Mouse (Mus musculus): ENCODE results near the gene Srpk2.
"Not testable (repeated sequence)": the region's sequence is repeated elsewhere in the genome, so short reads cannot be mapped to it uniquely, and the experiment has no call there.

The Srpk2 gene

DNA sequence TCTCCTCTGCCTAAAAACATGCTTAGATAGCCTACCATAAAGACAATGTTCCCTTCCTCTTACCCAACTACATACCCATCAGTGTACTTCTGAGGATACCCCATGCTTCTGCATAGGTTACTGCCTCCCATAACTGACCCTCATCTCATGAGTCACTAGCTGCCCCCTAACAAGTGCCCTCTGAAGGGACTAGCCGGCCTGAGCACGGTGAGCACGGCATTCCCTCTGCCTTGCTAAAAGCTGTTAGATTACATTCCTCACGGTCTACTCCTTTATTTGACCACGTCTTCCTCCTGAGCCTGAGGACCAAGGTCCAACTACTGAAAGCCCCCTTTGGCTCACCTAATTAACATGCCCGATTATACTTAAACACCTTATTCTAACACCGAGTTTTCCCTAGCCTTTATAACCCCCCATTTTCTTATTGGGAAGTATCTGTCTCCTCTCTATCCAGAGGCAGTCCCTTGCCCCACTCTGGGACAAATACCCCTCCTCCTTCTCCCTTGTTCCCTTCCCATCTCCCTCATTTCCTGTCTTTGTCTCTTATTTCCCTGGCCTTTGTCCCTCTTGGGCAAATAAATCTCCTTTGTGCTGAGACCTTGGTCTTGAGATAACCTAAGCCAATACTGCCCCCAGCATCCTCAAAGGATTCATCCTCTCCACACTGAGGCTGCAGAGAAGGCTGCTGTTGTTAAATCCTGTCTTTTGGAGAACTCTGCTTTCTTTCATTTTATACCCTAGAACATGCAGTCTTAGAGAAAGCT is 128.2 kb downstream of the Srpk2 start:
- no peak for DNase-seq

DNA sequence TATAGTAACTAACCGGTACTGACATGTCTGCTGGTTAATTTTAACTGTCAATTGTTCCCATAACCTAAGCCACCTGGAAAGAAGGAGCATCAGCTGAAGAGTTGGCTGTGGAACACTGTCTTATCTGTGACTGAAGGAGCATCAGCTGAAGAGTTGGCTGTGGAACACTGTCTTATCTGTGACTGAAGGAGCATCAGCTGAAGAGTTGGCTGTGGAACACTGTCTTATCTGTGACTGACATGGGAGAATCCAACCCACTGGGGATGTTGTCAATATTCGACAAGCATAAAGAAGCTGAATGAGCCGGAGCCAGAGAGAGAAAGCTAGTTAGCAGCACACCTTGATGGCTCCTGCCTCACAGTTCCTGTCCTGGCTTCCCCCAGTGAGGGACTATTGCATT is 131.1 kb downstream of the Srpk2 start:
- not testable (repeated sequence) for DNase-seq

DNA sequence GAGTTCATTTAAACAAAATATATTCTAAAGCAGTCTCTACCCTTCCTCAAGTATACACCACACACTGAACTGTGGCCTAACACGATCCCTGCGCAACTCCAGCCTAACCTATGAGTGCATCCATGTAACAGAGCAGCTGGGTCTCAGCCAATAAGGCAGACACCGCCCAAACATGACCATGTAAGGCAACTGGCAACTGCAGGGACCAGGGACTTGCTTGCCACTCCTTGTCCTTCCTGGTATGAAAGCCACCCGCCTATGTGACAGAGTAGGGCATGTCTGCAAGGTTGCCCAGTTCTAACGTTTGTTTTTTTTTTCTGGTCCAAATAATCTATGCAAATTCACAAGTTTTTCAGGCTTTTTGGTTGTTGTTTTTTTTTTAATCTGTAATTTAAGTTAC is 132.7 kb downstream of the Srpk2 start:
- peak; percentile 51 for DNase-seq

DNA sequence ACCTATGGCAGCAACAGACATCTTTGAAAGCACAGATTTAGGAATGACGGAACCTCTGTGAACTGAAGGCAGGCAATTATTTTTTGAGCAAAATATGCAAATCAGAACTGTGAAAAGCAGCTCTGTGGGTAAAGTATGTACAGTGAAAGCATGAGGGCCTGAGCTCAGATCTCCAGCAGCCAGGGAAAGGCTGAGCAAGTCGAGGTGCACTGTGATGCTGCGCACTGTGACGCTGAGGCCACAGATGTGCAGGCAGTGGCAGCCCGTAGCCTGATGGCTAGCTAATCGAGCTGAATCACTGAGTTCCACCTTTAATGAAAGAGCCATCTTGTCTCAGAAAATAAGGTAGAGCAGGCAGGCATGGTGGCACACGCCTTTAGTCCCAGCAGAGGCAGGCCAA is 148.7 kb downstream of the Srpk2 start:
- no peak for DNase-seq

DNA sequence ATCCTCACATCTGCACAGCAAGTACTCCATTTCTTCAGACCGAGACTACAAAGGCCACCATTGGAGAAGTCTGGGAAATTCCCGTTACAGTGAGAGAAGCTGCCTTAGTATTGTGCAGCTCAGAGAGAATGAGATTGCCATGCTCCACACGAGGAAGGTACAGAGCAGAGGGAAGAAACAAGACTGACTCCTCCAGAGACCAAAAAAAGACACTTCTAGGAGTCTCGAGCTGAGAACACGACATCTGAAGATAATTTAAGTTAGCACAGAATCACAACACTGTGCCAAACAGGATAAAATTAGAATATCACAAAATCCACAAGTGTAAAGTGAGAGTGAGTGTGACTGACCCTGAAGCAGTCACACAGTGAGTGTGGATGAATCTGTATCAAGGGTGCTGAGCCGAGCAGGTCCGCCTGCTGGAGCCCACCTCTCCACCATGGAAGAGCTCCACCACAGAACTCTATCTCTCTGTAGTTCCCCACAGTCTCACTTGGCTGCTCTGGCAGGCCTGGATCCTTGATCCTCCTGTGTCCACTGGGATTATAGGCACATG is 152.8 kb downstream of the Srpk2 start:
- DNase-seq = no peak

DNA sequence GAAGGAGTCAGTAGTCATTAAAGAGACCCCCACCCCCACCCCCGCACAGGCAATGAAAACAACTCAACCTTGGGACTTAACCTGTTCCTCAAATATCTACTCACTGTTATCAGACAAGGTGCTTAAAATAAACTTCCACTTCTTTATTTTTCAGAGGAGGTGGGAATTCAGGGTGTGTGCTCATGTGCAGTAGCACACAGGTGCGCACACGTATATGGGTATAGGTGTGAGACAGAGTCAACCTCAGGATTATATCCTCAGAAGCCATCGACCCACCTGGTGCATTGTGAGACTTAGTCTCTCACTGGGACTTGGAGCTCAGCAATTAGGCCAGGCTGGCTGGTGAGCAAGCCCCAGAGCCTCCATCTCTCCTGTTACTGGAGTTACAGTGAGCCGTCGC is 153.3 kb downstream of the Srpk2 start:
- DNase-seq = no peak

DNA sequence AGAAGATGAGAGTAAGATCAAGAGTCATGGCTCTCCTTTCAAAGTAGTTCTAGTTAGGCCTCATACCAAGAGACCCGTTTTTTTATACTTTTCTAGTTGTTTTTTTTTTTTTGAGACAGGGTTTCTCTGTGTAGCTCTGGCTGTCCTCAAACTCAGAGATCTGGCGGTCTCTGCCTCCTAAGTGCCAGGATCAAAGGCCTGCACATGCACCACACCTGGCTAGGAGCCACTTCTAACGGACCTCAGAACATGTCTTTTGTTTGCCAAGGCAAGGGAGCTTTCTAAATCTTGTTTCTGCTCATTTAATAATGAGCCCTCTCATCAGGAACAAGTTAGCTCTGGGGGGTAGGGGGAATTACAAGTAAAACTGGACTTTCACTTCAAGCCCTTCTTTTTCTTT is 159.8 kb downstream of the Srpk2 start:
- DNase-seq = no peak

DNA sequence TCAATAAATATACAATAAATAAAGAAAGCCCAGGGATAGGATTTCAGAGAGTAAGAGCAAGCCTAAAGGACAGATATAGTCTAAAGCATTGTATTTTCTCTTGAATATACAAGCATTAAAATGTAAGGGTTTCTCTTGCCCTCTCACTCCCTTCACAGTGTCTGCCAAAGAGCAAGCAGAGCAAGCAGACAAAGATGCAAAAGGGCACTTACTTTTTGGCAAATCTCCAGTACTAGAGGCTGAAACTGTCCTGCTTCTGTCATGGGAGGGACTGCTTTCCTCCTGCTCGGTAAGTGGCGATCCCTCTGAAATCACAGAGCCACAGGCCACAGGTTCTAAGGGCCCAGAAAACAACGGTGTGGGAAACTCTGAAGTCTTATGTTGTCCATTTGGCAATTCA is 160.5 kb downstream of the Srpk2 start:
- no peak for DNase-seq

DNA sequence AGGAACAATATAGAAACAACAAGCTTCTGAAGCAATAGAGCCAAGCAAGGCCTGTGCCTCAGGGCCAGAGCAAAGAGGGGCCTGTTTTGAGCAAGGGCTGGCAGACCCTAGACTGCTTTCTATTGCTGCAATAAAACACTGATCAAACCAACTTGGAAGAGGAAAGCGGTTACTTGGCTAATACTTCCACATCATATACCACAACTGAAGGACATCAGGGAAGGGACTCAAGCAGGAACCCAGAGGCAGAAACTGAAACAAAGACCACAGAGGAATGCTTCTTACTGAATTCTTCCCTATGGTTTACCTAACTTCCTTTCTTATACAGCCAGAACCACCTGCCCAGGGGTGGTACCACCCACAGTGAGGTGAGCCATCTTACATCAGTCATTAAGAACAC is 162.8 kb downstream of the Srpk2 start:
- no peak for DNase-seq

DNA sequence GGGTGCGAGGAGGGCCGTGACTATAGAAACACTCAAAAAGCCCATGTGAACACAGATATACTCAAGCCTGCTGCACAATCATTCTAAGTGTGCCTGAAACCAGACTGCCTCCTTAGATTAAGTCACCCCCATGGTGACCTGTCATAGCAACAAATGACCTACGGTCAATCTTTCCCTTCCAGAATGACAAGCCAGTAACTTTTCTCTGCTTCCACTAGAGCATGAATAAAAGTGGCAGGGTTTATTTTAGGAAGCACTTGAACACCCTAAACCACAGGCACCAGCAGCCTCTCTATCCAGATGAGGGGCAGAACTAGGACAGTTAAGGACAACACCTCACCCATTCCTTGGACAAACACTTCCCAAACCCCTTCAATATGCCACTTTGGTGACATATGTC is 164.7 kb downstream of the Srpk2 start:
- DNase-seq = no peak

DNA sequence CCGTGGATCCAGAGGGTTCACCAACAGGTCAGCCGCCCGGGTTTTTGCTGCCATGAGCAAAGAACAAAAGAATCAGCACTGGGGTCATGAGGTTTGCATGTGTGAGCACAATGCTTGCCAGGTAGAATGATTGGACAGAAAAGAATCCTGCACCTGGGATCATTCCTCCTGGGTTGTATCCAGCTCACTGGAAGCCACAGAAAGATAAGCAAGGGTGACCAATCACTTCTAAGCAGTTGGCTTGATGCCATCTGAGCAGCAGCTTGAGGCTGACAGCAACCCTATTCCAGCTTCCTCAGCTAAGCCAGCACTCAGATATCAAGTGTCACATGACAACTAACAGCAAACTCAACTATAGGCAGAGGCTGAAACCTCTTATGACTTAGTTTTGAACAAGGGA is 165.7 kb downstream of the Srpk2 start:
- DNase-seq = peak; percentile 60

DNA sequence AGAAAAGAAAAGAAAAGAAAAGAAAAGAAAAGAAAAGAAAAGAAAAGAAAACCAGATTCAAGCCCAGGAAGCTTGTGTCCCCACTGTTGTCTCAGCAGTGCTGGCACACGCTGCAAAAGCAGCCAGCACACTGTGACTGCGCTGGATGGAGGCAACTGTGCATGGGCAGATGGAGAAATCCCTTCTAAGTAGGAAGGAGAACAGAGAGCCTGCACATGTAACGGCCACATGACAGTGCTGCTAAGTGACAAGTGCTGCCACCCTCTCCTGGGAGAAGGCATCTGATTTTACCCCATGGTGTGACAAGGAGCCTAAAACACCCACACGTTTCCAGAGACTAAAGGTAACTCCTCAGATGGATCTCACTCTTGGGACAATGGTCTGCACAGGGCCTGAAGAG is 166.6 kb downstream of the Srpk2 start:
- no peak for DNase-seq

DNA sequence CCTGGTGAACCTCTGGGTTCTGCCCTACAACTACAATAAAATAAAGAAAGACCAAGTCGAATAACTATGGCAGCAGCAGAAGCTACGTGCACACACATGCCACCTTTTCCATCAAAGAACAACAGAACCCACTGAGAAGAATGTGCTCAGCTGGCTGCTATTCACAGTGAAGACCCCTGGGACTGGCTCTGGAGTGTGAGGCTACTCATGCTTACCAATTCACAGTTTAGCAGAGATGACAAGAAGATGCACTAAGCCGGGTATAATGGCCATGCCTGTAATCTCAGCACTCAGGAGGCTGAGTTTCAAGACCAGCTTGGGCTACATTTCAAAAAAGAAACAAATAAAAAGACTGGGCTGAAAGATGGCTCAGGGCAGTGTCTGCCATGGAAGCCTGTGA is 167.5 kb downstream of the Srpk2 start:
- DNase-seq = no peak

DNA sequence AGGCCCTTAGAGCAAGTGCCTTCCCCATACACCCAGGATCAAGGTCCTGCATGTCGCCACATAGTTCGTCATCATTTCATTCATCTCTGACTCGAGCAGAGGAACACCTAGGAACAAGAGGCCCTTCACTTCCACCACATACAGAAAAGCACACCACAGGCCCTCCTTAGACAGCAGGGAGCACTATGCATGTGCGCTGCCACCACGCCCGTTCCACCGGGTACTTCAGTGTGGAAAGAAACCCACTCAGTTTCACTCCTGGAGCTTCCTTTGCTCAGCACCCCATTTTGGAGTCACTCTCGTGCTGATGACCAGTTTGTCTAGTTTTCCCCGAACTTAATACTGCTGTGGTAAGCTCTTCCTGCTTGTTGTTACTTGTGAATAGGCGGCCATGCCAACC is 169.4 kb downstream of the Srpk2 start:
- no peak for DNase-seq

DNA sequence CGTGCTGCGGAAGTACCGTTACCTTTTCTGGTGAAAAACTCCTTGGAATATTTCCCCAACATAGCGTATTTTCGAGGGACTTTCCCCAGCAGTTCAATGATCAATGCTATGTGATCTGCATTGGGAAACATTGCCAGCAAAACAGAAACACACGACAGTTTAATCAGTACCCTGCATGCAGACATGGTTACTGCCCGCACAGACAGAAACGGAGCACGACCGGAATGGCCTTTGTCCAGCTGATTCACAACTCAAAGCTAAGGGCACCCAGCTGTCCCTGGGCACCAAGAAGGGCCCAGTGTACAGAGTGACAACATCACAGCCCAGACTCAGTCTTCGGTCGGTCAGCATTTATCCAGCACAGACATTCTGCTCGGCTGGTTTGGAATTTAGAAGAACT is 170.9 kb downstream of the Srpk2 start:
- no peak for DNase-seq

DNA sequence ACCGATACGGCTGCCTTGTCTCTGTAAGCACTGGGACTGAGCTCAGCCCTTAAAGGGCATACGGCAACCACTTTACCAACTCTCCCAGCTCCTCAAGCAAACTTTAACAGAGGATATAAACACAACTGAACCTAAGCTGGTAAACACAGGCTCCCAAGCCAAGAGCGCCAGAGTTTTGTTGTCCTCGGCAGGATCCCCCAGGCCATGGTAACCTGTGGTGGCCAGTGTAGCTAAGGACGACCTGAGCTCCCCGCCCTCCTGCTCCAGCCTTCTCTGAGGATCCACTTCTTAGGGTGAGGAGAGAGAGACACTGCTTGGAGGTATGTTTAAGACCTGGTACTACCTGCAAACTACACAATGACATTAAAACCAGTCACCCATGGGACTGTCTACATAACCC is 171.9 kb downstream of the Srpk2 start:
- DNase-seq = no peak

DNA sequence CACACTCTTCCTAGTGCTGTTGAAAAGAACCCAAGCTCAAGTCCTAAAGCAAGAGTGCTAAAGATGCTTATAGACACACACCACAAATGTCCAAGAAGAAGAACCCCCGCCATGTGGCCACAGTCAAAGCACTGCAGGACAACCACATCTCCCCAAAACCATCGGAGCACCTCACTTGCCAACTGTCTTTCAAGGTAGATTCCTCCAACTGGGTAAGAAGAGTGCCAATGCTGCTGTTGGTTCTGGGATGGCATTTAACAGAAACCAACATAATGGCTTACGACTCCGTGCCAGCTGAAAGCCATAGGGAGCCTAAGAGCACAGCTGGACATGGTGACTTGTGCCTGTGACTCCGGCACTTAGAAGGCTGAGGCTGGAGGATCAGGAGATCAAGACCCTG is 173.0 kb downstream of the Srpk2 start:
- DNase-seq = no peak

DNA sequence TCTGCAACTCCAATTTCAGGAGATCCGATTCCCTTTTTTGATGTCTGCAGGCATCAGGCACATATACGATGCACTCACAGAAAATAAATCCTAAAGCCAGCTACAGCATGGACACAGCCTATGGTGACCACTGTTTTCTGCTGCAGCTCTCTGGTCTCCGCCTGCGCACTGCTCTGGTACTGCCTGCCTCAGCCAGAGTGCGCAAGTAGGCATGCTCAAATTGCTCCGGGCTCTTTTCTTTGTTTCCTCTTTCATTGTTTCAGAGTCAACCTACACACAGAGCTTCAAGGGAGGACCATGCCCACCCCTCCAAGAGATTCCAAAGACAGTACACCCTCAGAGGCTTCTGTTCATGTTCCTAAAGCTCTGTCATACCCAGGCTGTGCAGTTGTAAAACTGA is 175.8 kb downstream of the Srpk2 start:
- DNase-seq = no peak

DNA sequence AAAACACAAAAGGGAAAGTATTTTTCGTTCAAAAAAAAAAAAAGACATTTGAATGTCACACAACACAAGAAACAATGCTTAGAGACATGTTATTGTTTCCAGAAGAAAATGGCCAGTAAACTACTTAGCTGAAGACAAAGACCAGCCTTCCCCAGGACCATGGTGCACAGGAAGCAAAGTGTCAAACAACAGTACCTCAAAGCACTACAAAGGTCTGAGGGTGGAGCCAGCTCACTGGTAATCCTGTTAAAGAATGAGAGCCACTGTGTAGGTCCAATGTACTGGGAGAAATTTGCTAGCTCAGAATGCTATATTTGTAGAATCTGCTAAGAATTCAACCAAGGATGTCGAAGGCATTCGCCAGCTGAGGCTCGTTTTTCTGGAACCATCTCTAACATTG is 177.2 kb downstream of the Srpk2 start:
- peak; percentile 30 for DNase-seq

DNA sequence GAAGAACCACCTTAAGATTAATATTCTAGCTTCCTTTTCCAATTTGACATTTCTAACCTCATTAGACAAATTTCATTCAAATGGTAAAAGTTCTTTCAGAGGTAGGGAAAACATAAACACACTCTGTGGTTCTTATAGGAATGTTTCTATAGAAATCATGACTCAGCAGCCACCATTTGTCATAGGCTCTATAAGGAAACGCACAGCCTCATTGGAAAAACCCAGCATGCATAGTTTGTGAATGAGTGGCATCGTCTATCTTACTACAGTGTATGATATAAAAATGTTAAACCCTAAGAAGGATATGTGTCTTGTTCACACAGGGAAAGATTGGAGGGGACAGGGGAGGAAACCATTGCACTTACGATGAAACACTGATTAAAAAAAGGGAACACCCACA is 178.8 kb downstream of the Srpk2 start:
- DNase-seq = no peak

DNA sequence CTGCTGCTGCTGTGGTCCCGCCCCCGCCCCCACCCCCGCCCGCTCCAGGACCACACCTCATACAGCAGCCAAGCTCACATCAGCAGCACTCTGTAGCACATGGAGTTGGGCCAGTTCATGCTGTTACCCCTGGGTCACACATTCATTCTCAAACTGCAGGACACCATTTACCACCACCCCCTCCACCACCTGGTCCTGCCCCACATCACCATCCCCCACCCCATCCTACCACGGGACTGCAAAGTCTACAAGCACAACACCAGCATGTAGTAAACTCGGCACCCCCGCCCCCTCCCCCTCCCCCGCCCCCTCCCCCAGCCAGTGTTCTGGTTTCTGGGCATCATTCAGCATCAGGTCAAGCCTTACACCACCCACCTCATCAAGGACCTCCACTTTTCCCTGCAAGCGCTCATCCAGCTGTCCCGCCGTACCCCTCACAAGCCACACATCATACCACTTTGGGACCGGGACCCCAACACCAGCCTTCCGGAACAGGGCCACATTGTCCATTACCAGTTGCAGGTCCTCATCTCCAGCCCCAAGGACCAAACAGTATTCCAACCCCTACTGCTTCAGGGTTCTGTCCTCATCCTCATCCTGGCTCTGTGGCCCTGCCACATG is 182.0 kb downstream of the Srpk2 start:
- no peak for DNase-seq

DNA sequence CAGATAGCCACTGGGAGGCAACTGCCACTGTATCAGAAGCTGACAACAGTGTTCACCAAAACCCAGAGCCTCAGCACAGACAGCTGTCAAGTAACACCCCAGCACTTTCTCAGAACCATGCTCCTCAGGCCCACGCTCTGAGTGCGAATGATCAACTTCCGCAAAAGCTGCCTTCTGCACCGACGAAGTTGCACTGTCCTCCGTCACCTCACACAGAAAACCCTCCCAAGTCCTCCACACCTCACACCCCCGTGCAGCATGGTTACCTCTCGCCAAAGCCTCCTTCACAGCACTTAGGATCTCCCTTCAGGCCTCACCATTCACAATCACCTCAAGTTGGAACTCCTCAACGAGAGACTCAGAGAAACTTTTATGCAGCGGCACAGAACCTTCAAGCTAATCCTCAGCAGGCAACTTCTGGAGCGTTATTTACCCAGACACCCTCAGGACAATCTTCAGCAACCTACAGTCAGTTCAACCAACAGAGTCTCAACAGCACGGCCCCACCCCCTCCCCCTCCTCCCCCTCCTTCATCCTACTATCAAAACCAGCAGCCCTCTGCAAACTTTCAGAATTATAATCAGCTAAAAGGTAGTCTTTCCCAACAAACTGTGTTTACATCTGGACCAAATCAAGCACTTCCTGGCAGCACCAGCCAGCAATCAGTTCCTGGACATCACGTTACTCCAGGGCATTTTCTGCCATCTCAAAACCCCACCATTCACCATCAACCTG is 182.7 kb downstream of the Srpk2 start:
- DNase-seq = no peak

DNA sequence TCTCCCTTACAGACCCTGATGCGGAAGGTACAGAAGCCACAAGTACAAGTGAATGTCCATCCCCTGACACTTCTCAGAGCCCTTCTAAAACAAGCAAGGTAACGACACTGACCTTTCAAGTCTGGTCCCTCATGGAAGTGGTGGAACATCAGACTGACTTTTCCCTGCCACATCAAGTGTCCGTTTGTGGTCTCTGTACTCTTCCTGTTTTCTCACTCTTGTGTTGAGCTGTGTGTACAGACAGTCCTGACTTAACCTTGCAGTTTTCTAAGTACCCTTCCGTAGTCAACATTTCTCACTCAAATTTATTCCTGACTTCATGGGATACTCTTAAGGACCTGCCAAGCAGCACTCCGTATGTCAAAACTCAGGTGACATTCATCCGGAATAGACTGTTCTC is 183.7 kb downstream of the Srpk2 start:
- DNase-seq = no peak

DNA sequence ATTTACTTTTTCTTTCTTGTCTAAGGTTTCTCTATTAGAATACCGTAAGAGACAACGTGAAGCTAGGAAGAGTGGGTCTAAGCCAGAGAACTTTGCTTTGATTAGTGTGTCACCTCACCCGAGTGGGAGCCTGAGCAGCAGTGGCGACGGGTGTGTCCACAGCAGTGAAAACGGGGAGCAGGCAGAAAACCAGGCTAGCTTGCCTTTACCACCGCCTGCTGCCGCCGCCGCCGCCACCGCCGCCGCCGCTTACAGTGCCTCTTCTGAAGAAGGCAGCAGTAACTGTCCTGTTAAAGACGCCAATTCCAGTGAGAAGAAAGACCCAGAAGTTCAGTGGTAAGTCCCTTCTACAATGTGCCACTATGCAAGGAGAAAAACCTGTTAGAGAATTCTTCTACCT is 185.2 kb downstream of the Srpk2 start:
- DNase-seq = no peak

All from lung, postnatal 10 days (tissue).